Mouse (Mus musculus): ENCODE data around the gene St3gal4. TPM values are rescaled to one million over a fixed set of nuclear protein-coding genes. Genes with fewer than 3 reads are reported as not detected.
A peak's percentile ranks its signal among the peaks of the same experiment; 100 is the strongest.

The St3gal4 gene
- polyA plus RNA-seq, 1 experiment from 2014 or later = 53.6 TPM

- ChIA-PET POLR2A (interaction anchor here (0.7 to 1.5 kb wide), 8 partner anchors 10 to 57 kb away, joined by 3 to 7 read pairs (median 4); no protein-coding TSS in a partner anchor), CTCF (interaction anchor here (1.0 kb wide), 1 partner anchor 38 kb away, joined by 4 read pairs; no protein-coding TSS in a partner anchor)
- ATAC-seq (peak; percentile 19), DNase-seq (ENCODE audit: low read depth, low spot score) (no peak)
- no peaks in the 10 kb centered on the region for H3K27me3 ChIP-seq
- in situ Hi-C loops (cut with MboI; ENCODE audit: low pct_unique_long_range_greater_than_20kb) = loop anchor here (5.0 kb wide), 2 partner anchors 45 to 85 kb away; no protein-coding TSS in a partner anchor
- no peak for TF ChIP-seq CTCF (IDR thresholded peaks at IDR 0.05)
Measured at GRCm38 (mm10) chr9:35117384-35118295, 1.4 kb downstream of the St3gal4 start.

DNA sequence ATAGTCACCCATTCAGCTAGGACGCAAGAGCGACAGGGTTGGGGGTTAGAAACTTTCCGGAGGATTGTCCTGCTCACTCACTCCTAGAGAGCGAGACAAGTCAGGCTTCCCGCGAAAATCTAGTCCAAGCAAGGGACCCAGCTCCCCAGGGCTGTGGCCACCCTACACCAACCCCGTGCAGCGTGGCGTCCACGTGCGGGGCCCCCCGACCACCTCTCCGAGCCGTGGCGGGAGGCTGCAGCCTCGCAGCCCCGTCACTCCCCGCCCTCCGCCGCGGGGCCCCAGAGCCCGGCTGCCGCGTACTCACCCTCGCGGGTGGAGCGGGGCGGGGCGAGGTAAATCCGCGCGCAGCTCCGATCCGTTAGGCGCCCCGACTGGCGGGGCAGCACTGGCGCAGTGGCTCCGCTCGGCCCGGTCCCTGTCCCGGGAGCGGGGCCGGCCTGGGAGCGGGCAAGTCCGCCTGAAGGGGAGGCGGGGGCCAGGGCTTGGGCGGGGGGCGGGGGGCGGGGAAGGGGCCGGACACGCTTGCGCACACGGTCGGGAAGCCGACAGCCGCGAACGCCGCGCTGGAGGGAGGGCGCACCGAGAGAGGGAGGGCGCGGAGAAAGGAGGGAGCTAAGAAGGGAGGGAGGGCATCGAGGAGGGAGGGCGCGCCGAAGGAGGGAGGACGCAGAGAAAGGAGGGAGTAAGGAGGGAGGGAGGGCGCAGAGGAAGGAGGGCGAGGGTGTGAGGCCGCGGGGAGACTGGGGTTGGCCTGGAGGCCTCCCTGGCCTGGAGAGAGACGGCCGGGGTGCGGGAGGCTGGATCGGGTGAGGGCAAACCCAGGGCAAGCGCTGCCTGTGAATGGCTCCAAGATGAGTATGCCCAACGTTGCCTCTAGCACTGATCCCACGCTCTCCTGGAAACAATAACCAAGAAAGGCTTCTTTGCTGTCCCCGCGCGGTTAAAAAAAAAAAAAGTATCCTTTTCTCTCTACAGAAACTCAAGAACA, 2.4 kb downstream of the St3gal4 start:
- no peak for TF ChIP-seq CTCF (IDR thresholded peaks at IDR 0.05)

DNA sequence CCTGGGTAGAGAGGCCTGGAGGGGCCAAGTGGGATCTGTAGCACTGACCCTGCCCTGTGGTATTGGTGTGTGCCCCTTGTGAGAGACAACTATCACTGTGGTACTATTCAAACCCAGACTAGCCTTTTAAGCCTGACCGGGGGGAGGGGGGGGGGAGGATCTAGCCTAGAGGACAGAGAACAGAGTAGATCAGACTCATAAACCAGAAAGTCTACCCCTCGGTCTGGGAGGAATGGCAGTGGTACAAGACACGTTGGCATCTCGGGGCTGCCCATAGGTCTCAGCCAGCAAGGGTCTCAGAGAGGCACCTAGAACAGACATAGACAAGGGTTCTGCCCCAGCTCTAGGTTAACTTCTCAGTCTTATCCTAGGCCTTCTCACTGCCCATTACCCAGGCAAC, 3.3 kb downstream of the St3gal4 start:
- CTCF ChIA-PET = interaction anchor here (2.1 kb wide), 1 partner anchor 10 kb away, joined by 5 read pairs; no protein-coding TSS in a partner anchor
- POLR2A ChIA-PET = interaction anchor here (1.2 kb wide), 2 partner anchors 15 to 80 kb away, joined by 3 to 4 read pairs; no protein-coding TSS in a partner anchor
- TF ChIP-seq CTCF (IDR thresholded peaks at IDR 0.05) = no peak
- DNase-seq (ENCODE audit: low read depth, low spot score) (no peak), ATAC-seq (no peak)
- in situ Hi-C loops (cut with MboI; ENCODE audit: low pct_unique_long_range_greater_than_20kb) = loop anchor here (5.0 kb wide), 2 partner anchors 46 to 84 kb away; no protein-coding TSS in a partner anchor
- H3K27me3 ChIP-seq = no peaks in the 10 kb centered on the region

More for the DNA sequence above, 2.4 kb downstream of the St3gal4 start:
- DNase-seq (ENCODE audit: low read depth, low spot score) = no peak
- no peaks in the 10 kb centered on the region for H3K27me3 ChIP-seq
- ATAC-seq = peak; percentile 77
- CTCF ChIA-PET = no interaction called here
- POLR2A ChIA-PET = interaction anchor here (0.7 to 1.5 kb wide), 9 partner anchors 11 to 80 kb away, joined by 3 to 7 read pairs (median 4); no protein-coding TSS in a partner anchor
- in situ Hi-C loops (cut with MboI; ENCODE audit: low pct_unique_long_range_greater_than_20kb) = loop anchor here (5.0 kb wide), 2 partner anchors 46 to 84 kb away; no protein-coding TSS in a partner anchor

- POLR2A ChIA-PET = interaction anchor here (1.2 kb wide), 1 partner anchor 16 kb away, joined by 3 read pairs; no protein-coding TSS in a partner anchor
- no peak for TF ChIP-seq CTCF (IDR thresholded peaks at IDR 0.05)
- no peak for ATAC-seq
- in situ Hi-C loops (cut with MboI; ENCODE audit: low pct_unique_long_range_greater_than_20kb) = loop anchor here (5.0 kb wide), 2 partner anchors 47 to 83 kb away; no protein-coding TSS in a partner anchor
- DNase-seq (ENCODE audit: low read depth, low spot score) = no peak
- CTCF ChIA-PET = interaction anchor here (2.1 kb wide), 1 partner anchor 10 kb away, joined by 5 read pairs; no protein-coding TSS in a partner anchor
- H3K27me3 ChIP-seq = no peaks in the 10 kb centered on the region
Measured at GRCm38 (mm10) chr9:35115299-35115698, 3.8 kb downstream of the St3gal4 start.

DNA sequence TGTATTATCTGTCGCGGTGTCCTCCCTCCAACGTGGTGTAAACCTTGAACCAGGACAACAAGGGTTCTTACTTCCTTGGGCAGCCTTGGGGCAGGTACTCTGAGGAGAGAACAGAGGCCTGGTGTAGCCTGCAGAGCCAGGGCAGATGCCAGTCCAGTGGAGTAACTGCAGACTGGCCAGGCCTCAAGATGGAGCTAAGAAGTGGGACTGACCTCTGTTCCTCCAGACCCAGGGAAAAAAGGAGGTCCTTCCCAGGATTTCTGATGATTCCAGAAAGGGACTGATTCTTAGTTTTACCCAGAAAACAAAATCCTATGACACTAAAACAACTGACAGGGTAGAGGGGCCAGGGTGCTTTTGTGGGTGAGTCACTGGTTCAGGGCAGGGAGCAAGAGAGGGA, 4.8 kb downstream of the St3gal4 start:
- POLR2A ChIA-PET = no interaction called here
- TF ChIP-seq CTCF (IDR thresholded peaks at IDR 0.05) = no peak
- no peak for ATAC-seq
- in situ Hi-C loops (cut with MboI; ENCODE audit: low pct_unique_long_range_greater_than_20kb) = no loop called here
- CTCF ChIA-PET = interaction anchor here (1.2 to 2.1 kb wide), 2 partner anchors 9 to 49 kb away, joined by 4 to 5 read pairs; no protein-coding TSS in a partner anchor
- no peaks in the 10 kb centered on the region for H3K27me3 ChIP-seq
- DNase-seq (ENCODE audit: low read depth, low spot score) = no peak

DNA sequence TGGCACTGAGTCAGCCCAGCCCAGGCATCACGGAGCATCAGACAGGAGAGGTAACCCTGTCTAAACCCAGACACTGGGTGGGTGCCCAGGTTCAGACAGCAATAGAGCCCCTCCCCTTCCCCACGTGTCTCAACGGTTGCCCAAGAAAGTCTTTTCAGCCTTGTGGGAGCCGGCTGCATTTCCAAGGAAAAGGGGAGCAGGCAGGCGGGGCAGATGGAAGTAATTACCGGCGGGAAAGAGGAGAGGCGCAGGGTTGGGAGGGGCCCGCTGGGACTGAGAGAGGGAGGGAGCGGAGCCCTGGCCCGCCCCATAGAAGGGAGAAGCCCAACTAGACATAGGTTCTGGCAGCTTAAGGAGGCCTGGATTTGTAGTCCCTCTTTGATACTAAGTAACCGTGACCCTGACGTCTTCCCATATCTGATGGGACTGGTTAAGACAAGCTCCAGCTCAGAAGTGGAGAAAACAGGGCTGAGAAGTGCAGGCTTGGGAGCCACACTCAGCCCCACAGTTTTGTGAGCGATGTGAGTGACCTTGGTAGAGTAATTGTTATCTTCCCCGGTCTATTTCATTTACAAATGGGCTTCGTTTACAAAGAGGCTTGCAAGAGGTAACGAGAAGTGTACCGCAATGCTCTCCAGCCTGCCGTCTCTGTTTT, 7.0 kb downstream of the St3gal4 start:
- ChIA-PET POLR2A (no interaction called here), CTCF (interaction anchor here (1.3 kb wide), 1 partner anchor 12 kb away, joined by 3 read pairs; no protein-coding TSS in a partner anchor)
- ATAC-seq (no peak), DNase-seq (ENCODE audit: low read depth, low spot score) (no peak)
- TF ChIP-seq CTCF (IDR thresholded peaks at IDR 0.05) = no peak
- in situ Hi-C loops (cut with MboI; ENCODE audit: low pct_unique_long_range_greater_than_20kb) = no loop called here
- H3K27me3 ChIP-seq = no peaks in the 10 kb centered on the region

GRCm38 (mm10) chr9:35111446-35111845, 7.6 kb downstream of the St3gal4 start:
- in situ Hi-C loops (cut with MboI; ENCODE audit: low pct_unique_long_range_greater_than_20kb) = no loop called here

DNA sequence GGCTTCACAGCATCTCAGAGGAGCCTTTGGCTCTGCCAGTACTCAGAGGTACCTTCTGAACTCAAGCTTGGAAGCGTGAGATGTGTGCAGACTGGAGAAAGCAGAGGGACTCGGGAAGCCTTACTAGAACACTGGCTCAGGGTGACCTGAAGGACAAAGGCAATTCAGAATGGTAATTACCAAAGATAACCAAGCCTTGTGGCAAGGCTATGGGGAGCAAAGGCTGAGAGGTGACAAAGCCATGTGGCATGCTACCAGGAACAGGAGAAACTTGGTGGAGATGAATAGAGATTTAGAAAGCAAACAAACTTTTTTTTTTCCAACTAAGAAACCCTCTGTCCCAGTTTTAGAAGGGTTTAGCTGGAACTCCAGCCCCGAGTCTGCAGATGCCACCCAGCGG, 8.5 kb downstream of the St3gal4 start:
- ATAC-seq = no peak
- ChIA-PET CTCF (no interaction called here), POLR2A (interaction anchor here (0.7 kb wide), 1 partner anchor 153 kb away, joined by 3 read pairs; no protein-coding TSS in a partner anchor)
- no peaks in the 10 kb centered on the region for H3K27me3 ChIP-seq
- no peak for DNase-seq (ENCODE audit: low read depth, low spot score)
- in situ Hi-C loops (cut with MboI; ENCODE audit: low pct_unique_long_range_greater_than_20kb) = no loop called here
- no peak for TF ChIP-seq CTCF (IDR thresholded peaks at IDR 0.05)

More at GRCm38 (mm10) chr9:35111446-35111845, 7.6 kb downstream of the St3gal4 start:
- ChIA-PET POLR2A (interaction anchor here (0.7 kb wide), 1 partner anchor 152 kb away, joined by 3 read pairs; no protein-coding TSS in a partner anchor), CTCF (no interaction called here)
- no peak for TF ChIP-seq CTCF (IDR thresholded peaks at IDR 0.05)
- no peak for DNase-seq (ENCODE audit: low read depth, low spot score)
- no peak for ATAC-seq
- no peaks in the 10 kb centered on the region for H3K27me3 ChIP-seq

DNA sequence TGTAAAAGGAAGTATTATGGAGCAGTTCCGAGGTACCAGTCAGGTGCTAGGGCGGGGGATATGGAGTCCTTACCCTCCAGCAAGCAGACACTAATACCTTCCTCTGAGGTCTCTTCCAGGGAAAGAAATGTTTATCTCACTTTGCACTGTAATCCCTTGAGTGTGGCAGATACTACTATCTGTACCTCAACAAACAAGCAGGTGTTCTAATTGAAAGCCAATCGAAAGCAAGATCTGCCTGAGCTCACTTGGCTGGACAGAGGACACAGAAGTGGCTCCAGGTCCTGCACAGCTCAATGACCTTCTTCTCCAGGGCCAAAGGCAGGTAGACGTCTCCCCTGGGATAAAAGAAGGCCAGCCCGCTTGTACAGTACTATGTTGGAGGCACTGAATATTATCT, 9.0 kb downstream of the St3gal4 start:
- ChIA-PET POLR2A (no interaction called here), CTCF (no interaction called here)
- in situ Hi-C loops (cut with MboI; ENCODE audit: low pct_unique_long_range_greater_than_20kb) = no loop called here
- no peaks in the 10 kb centered on the region for H3K27me3 ChIP-seq
- DNase-seq (ENCODE audit: low read depth, low spot score) (no peak), ATAC-seq (no peak)
- TF ChIP-seq CTCF (IDR thresholded peaks at IDR 0.05) = no peak
